Mouse (Mus musculus): ENCODE measurements around the gene Pard3. TPM values are rescaled to one million over a fixed set of nuclear protein-coding genes. Genes with fewer than 3 reads are reported as not detected.

Pard3 gene
- total RNA-seq, 4 experiments from 2014 or later: 30.2 to 32.1 (median 30.9) TPM

GRCm38 (mm10) chr8:127181246-127181645, 117.6 kb downstream of the Pard3 start:
- DNase-seq (ENCODE audit: low spot score): no peak

- no peak for DNase-seq (ENCODE audit: low spot score)
Observed at GRCm38 (mm10) chr8:127182065-127182464, 118.4 kb downstream of the Pard3 start.

GRCm38 (mm10) chr8:127183533-127183932, 119.8 kb downstream of the Pard3 start:
- no peak for DNase-seq (ENCODE audit: low spot score)

- DNase-seq (ENCODE audit: low spot score): no peak
Observed at GRCm38 (mm10) chr8:127184025-127184424, 120.3 kb downstream of the Pard3 start.

GRCm38 (mm10) chr8:127185897-127186296, 122.2 kb downstream of the Pard3 start:
- no peak for DNase-seq (ENCODE audit: low spot score)

GRCm38 (mm10) chr8:127188671-127189070, 125.0 kb downstream of the Pard3 start:
- DNase-seq (ENCODE audit: low spot score): no peak

GRCm38 (mm10) chr8:127190350-127190749, 126.7 kb downstream of the Pard3 start:
- peak; percentile 55 for DNase-seq (ENCODE audit: low spot score)

- DNase-seq (ENCODE audit: low spot score): peak; percentile 53
Observed at GRCm38 (mm10) chr8:127191387-127191786, 127.7 kb downstream of the Pard3 start.

GRCm38 (mm10) chr8:127191824-127192223, 128.1 kb downstream of the Pard3 start:
- DNase-seq (ENCODE audit: low spot score): no peak

GRCm38 (mm10) chr8:127192331-127192730, 128.6 kb downstream of the Pard3 start:
- DNase-seq (ENCODE audit: low spot score): no peak

GRCm38 (mm10) chr8:127193375-127193774, 129.7 kb downstream of the Pard3 start:
- no peak for DNase-seq (ENCODE audit: low spot score)

GRCm38 (mm10) chr8:127194786-127195407, 131.2 kb downstream of the Pard3 start:
- DNase-seq (ENCODE audit: low spot score): no peak

- no peak for DNase-seq (ENCODE audit: low spot score)
Observed at GRCm38 (mm10) chr8:127196505-127197265, 133.0 kb downstream of the Pard3 start.

- no peak for DNase-seq (ENCODE audit: low spot score)
Observed at GRCm38 (mm10) chr8:127207455-127207854, 143.8 kb downstream of the Pard3 start.

- no peak for DNase-seq (ENCODE audit: low spot score)
Observed at GRCm38 (mm10) chr8:127210621-127211020, 146.9 kb downstream of the Pard3 start.

GRCm38 (mm10) chr8:127214338-127214737, 150.6 kb downstream of the Pard3 start:
- no peak for DNase-seq (ENCODE audit: low spot score)

- DNase-seq (ENCODE audit: low spot score): no peak
Observed at GRCm38 (mm10) chr8:127214748-127215433, 151.2 kb downstream of the Pard3 start.

GRCm38 (mm10) chr8:127220206-127220605, 156.5 kb downstream of the Pard3 start:
- DNase-seq (ENCODE audit: low spot score): no peak

- no peak for DNase-seq (ENCODE audit: low spot score)
Observed at GRCm38 (mm10) chr8:127220615-127221014, 156.9 kb downstream of the Pard3 start.

- no peak for DNase-seq (ENCODE audit: low spot score)
Observed at GRCm38 (mm10) chr8:127222361-127222760, 158.7 kb downstream of the Pard3 start.

- no peak for DNase-seq (ENCODE audit: low spot score)
Observed at GRCm38 (mm10) chr8:127226996-127227395, 163.3 kb downstream of the Pard3 start.

GRCm38 (mm10) chr8:127227407-127227806, 163.7 kb downstream of the Pard3 start:
- peak; percentile 39 for DNase-seq (ENCODE audit: low spot score)
